Mouse (Mus musculus) liver, adult (tissue): Measurements from ENCODE around the gene Ldb3.

Experiments used
- GATA4 ChIP-seq: IDR thresholded peaks from 2 replicates; pipeline ENCODE4 v1.6.1; 2014; ENCODE audit warnings: mild to moderate bottlenecking, low read length; ENCODE audit not compliant: insufficient replicate concordance

Gene Ldb3

DNA sequence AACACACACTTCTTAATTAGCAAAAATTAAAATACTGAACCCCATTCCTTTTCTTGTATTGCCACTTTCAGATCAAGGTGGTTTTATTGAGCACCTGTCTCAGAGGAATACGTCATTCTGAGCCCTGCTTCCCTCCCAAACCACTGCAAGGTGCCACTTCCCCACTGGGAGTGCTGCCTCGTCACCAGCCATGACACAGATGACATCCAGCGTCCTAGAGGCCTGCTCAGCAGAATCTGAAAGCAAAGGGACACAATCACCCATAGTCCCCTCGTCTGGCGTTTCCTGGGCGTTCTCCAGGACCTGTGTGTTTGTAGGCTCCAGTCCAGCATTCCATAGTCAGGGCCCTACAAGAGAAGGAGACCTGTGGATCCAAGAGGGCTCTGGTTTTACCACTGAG is 74.4 kb downstream of the Ldb3 start:
- TF ChIP-seq GATA4 = no peak

DNA sequence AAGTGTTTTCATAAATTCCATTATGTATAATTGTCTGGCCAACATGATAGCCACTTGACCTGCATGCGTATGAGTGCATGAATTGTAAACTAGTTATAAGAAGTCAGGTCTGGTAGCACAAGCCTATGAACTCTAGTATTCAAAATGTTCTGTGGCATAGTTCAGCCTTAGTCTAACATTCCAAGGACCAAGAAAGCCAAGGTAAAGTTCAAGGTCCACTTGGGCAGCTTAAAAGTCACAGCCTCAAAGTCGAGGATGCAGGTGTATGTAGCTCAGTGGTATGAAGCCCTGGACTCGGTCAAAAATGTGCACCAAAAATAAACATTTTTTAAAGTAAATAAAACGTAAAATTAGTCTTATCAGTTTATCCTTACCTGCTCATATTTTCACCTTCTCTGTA is 75.9 kb downstream of the Ldb3 start:
- TF ChIP-seq GATA4 = no peak

GRCm38 (mm10) chr14:34511901-34512300 is 76.6 kb downstream of the Ldb3 start:
- no peak for TF ChIP-seq GATA4

GRCm38 (mm10) chr14:34508842-34509439 is 79.5 kb downstream of the Ldb3 start:
- TF ChIP-seq GATA4 = no peak

GRCm38 (mm10) chr14:34508187-34508840 is 80.2 kb downstream of the Ldb3 start:
- TF ChIP-seq GATA4 = no peak

DNA sequence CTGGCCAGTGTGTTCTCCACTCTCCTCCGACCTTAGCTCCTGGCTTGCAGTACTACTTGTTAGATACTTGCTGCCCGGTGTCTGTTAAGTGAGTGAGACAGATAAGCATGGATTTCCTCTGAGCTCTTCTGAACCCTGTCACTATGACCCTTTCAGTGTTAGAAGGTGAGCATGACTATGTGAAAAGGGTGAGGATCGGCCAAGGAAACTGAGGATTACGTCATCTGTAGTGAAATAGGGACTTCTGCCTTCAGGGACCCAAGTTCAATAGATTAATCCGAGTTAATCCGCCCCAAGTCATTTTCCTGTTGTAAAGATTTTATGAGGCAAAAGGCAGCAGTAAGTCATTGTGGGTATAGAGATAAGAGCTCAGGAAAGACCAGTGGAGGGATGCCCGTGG is 83.2 kb downstream of the Ldb3 start:
- no peak for TF ChIP-seq GATA4

DNA sequence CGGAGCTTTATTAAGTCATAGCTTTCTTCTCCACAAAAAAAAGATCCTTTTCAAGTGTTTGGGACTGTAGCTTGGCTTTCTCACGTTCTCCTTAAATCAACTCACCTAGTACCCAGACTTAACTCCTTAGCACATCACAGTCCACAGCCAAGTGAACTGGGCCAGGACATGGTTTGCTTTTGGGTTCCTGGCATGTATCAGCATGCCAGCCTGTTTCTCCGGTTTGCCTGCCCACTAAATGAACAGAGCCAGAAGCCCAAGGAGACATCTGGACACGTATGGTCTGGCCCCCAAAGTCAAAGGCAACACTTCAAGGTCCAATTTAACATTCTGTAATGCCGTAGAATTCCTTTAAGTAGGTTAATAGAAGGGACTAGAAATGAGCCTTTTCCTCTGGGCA is 84.1 kb downstream of the Ldb3 start:
- no peak for TF ChIP-seq GATA4

- TF ChIP-seq GATA4 = no peak
Observed at GRCm38 (mm10) chr14:34503759-34504158, 84.7 kb downstream of the Ldb3 start.

GRCm38 (mm10) chr14:34503325-34503647 is 85.2 kb downstream of the Ldb3 start, which contains the start of gene Bmpr1a:
TSS of gene Bmpr1a (minus strand) at chr14:34503341.
- no peak; the same call in 1 of the 2 replicates for TF ChIP-seq GATA4

GRCm38 (mm10) chr14:34502475-34503324 is 85.8 kb downstream of the Ldb3 start:
- TF ChIP-seq GATA4 = 0 out of 2 replicates have a peak, but pooled peaks have one; percentile 45

DNA sequence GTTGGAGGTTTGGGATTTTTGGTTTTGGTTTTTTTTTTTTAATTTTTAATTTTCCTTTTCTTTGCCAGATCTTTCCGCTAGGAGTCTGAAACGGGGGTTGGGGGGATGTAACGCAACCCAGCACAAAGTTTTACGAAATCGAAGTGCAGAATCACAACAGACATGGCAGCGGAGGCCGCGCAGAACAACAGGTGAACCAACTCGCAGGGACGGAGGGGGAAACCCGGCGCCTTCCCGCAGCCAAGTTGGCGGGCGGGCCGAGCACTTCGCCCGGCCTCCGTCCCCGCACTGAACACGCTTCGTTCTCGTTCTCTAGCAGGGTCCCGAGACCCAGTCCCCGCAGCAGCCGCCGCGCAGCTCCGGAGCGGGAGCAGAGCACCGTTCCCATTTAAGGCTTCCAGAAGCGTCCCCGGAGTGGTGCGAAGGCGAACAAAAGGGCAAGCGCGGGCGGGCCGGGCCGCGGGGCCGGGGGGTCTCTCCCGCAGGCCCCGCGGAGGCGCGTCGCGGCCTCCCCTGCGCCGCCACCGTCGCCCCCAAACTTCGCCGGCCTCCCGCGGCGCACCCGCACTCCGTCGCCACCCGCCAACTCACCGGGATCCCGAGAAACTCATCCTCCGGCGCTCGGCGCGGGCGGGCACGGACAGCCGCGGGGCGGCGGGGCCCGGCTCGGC is 86.5 kb downstream of the Ldb3 start:
- no peak for TF ChIP-seq GATA4

DNA sequence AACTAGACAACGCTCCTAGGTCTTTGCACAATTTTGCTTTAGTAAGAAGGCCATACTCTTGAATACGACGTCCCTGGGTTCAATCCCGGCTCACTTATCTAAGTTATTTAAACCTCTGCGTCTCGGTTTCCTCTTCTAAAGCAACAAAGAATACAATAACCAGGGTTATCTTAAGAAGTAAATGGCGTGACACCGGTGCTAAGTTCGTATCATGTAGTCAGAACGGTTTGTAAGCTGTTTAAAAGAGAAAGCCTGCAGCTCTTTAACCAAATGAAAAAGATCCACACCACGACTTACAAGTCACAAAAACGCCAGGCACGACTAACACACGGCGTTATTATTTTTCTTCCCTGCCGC is 87.1 kb downstream of the Ldb3 start:
- no peak for TF ChIP-seq GATA4

GRCm38 (mm10) chr14:34500309-34500708 is 88.2 kb downstream of the Ldb3 start:
- no peak for TF ChIP-seq GATA4

DNA sequence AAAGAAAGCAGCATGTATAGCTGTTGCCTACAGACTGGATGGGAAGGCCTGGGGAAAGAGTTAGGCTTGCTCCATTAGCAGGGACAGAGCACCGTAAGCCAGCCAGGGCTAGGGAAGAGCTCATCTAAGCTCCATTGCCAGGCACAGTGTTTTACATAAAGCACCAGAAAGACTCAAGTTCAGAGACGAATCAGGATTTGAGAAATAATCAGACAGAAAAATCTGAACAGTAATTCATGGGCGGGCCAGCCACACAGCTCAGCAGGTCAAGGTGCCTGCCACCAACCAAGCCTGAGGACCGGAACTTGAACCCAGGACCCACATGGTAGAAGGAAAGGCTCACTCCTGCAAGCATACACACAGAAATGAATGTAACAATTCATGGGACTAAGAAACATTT is 88.8 kb downstream of the Ldb3 start:
- no peak for TF ChIP-seq GATA4

GRCm38 (mm10) chr14:34497346-34497745 is 91.1 kb downstream of the Ldb3 start:
- TF ChIP-seq GATA4 = no peak

DNA sequence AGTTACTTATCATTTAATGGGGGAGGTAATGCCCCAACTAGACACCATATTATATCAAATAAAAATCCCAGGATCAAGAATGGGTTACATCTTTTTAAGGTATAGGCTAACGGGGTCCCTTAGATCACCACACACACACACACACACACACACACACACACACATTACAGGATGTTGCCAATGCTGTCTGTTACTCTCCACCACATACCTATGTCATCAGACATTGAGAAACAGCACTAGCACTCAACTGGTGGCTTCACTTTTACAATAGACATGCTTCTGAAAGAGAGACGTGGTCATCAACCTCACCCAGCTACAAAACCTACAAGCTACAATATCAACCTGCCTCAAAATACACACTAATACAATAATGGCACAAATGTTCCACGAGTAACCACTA is 94.8 kb downstream of the Ldb3 start:
- TF ChIP-seq GATA4 = no peak
